Mouse (Mus musculus) olfactory bulb, adult 2 months (tissue): ENCODE data around the gene Chic2.

Experiments used
- CTCF ChIP-seq: fragments of 200-500 bp; IDR thresholded peaks from 2 replicates; pipeline ENCODE4 v1.5.1; 2012; ENCODE audit warnings: low read depth, mild to moderate bottlenecking, low read length, moderate library complexity; ENCODE audit not compliant: insufficient read depth
- POLR2A ChIP-seq: fragments of 200-500 bp; IDR thresholded peaks from 2 replicates; pipeline ENCODE4 v1.6.1; 2012; ENCODE audit warnings: mild to moderate bottlenecking, low read depth, low read length, moderate library complexity; ENCODE audit not compliant: insufficient read depth

GRCm38 (mm10) chr5:74975507-74975906 is 69.1 kb downstream of the Chic2 start:
- TF ChIP-seq CTCF (no peak), POLR2A (no peak)
